Mouse (Mus musculus) lung, postnatal 36 days (tissue): ENCODE measurements around the gene Dennd1b.

ENCODE experiments used
- DNase-seq: peaks from one replicate; pipeline ENCODE4 v3.0.0; 2022; ENCODE audit warnings: mixed read lengths

Dennd1b gene

GRCm38 (mm10) chr1:138963161-138963867, at the start of gene Dennd1b:
Gene Dennd1b, plus strand, starts transcription at chr1:138963435.
- peak; percentile 72 for DNase-seq

- no peak for DNase-seq
These were observed 47.6 kb upstream of the Dennd1b start for GRCm38 (mm10) chr1:138915596-138915995.

- DNase-seq: no peak
These were observed 43.6 kb upstream of the Dennd1b start for GRCm38 (mm10) chr1:138919601-138920000.

GRCm38 (mm10) chr1:138920082-138920481, 43.2 kb upstream of the Dennd1b start:
- no peak for DNase-seq

- DNase-seq: no peak
These were observed 42.4 kb upstream of the Dennd1b start for GRCm38 (mm10) chr1:138920799-138921198.

- DNase-seq: peak; percentile 37
These were observed 40.3 kb upstream of the Dennd1b start for GRCm38 (mm10) chr1:138922886-138923285.

- no peak for DNase-seq
These were observed 39.0 kb upstream of the Dennd1b start for GRCm38 (mm10) chr1:138924282-138924681.

- peak; percentile 91 for DNase-seq
These were observed 34.4 kb upstream of the Dennd1b start for GRCm38 (mm10) chr1:138928671-138929483.

GRCm38 (mm10) chr1:138929985-138930384, 33.2 kb upstream of the Dennd1b start:
- no peak for DNase-seq

GRCm38 (mm10) chr1:138930856-138931255, 32.4 kb upstream of the Dennd1b start:
- peak; percentile 36 for DNase-seq

- no peak for DNase-seq
These were observed 27.1 kb upstream of the Dennd1b start for GRCm38 (mm10) chr1:138936169-138936568.

GRCm38 (mm10) chr1:138937686-138938370, 25.4 kb upstream of the Dennd1b start:
- DNase-seq: no peak

- DNase-seq: peak; percentile 24
These were observed 23.6 kb upstream of the Dennd1b start for GRCm38 (mm10) chr1:138939579-138940139.

GRCm38 (mm10) chr1:138940407-138940806, 22.8 kb upstream of the Dennd1b start:
- peak; percentile 8 for DNase-seq

GRCm38 (mm10) chr1:138952173-138952572, 11.1 kb upstream of the Dennd1b start:
- DNase-seq: no peak

- DNase-seq: no peak
These were observed 8.3 kb upstream of the Dennd1b start for GRCm38 (mm10) chr1:138954978-138955377.

GRCm38 (mm10) chr1:138955455-138955854, 7.8 kb upstream of the Dennd1b start:
- no peak for DNase-seq

- no peak for DNase-seq
These were observed 6.7 kb upstream of the Dennd1b start for GRCm38 (mm10) chr1:138956511-138956910.

GRCm38 (mm10) chr1:138957111-138957510, 6.1 kb upstream of the Dennd1b start:
- no peak for DNase-seq

GRCm38 (mm10) chr1:138958863-138959262, 4.4 kb upstream of the Dennd1b start:
- no peak for DNase-seq

- no peak for DNase-seq
These were observed 3.2 kb upstream of the Dennd1b start for GRCm38 (mm10) chr1:138959903-138960483.

- DNase-seq: no peak
These were observed 751 bp upstream of the Dennd1b start for GRCm38 (mm10) chr1:138962266-138963101.
